Mouse (Mus musculus) lung, postnatal 4 days (tissue): ENCODE measurements around the gene Smagp.

Experiments
- DNase-seq, 2 experiments: peaks; one replicate each; pipeline ENCODE4 v3.0.0; 2021

Smagp gene

GRCm38 (mm10) chr15:100665411-100666218, 28.9 kb upstream of the Smagp start:
- no peak for DNase-seq

GRCm38 (mm10) chr15:100664813-100665274, 28.1 kb upstream of the Smagp start:
- DNase-seq: peak; percentile 65 to 70

- DNase-seq: no peak
Observed at GRCm38 (mm10) chr15:100660805-100661204, 24.1 kb upstream of the Smagp start.

- no peak for DNase-seq
Observed at GRCm38 (mm10) chr15:100660306-100660705, 23.6 kb upstream of the Smagp start.

- no peak for DNase-seq
Observed at GRCm38 (mm10) chr15:100655201-100655600, 18.5 kb upstream of the Smagp start.

GRCm38 (mm10) chr15:100654271-100654670, 17.5 kb upstream of the Smagp start:
- no peak for DNase-seq

GRCm38 (mm10) chr15:100651610-100652009, 14.9 kb upstream of the Smagp start:
- DNase-seq: no peak

- no peak for DNase-seq
Observed at GRCm38 (mm10) chr15:100650111-100650510, 13.4 kb upstream of the Smagp start.

- no peak for DNase-seq
Observed at GRCm38 (mm10) chr15:100646161-100646560, 9.4 kb upstream of the Smagp start.

GRCm38 (mm10) chr15:100642451-100642850, 5.7 kb upstream of the Smagp start:
- no peak for DNase-seq

- no peak for DNase-seq
Observed at GRCm38 (mm10) chr15:100641226-100641810, 4.6 kb upstream of the Smagp start.

- DNase-seq: no peak
Observed at GRCm38 (mm10) chr15:100639972-100640750, 3.4 kb upstream of the Smagp start.

GRCm38 (mm10) chr15:100637661-100638060, 921 bp upstream of the Smagp start:
- peak; percentile 59 to 62 for DNase-seq

GRCm38 (mm10) chr15:100635851-100636645, 692 bp downstream of the Smagp start:
- no peak for DNase-seq

- DNase-seq: no peak
Observed at GRCm38 (mm10) chr15:100635239-100635638, 1.5 kb downstream of the Smagp start.

- DNase-seq: no peak
Observed at GRCm38 (mm10) chr15:100633341-100633740, 3.4 kb downstream of the Smagp start.

- no peak for DNase-seq
Observed at GRCm38 (mm10) chr15:100632323-100632722, 4.4 kb downstream of the Smagp start.

- DNase-seq: peak; percentile 35 to 46
Observed at GRCm38 (mm10) chr15:100631454-100632170, 5.1 kb downstream of the Smagp start.

- no peak for DNase-seq
Observed at GRCm38 (mm10) chr15:100630126-100630525, 6.6 kb downstream of the Smagp start.

GRCm38 (mm10) chr15:100628797-100629196, 7.9 kb downstream of the Smagp start:
- DNase-seq: peak; percentile 34 to 57

- no peak for DNase-seq
Observed at GRCm38 (mm10) chr15:100627774-100628370, 8.9 kb downstream of the Smagp start.

GRCm38 (mm10) chr15:100627287-100627686, 9.5 kb downstream of the Smagp start:
- no peak for DNase-seq
